Mouse (Mus musculus) kidney, adult 2 months (tissue): ENCODE results near the gene Raph1.

Experiments used
- CTCF ChIP-seq: fragments of 200-500 bp; conservative IDR thresholded peaks from 2 replicates; pipeline ENCODE4 v1.5.1; 2011; ENCODE audit warnings: low read depth, mild to moderate bottlenecking, control low read depth, low read length, moderate library complexity, mixed read lengths; ENCODE audit not compliant: insufficient read depth, insufficient read length
- POLR2A ChIP-seq: fragments of 200-500 bp; IDR thresholded peaks from one replicate; pipeline ENCODE4 v1.6.1; 2011; ENCODE audit warnings: low read depth, low read length, control low read depth

DNA sequence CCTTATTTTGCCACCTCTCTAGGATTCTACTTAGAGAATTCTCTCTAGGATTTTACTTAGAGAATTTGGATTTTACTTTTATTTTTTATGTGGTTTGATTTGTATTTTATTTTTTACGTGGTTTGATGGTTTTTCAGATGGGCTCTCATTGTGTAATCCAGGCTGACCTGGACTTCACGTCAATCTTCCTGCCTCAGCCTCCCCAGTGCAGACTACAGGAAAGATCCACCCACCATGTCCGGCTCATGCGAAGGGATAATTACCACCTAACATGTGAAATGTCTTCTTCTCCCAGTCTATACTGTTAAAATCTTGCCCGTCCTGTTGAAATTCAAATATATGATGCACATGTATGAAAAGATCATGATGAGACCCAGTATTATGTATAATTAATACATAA, 2.2 kb downstream of the Raph1 start:
- TF ChIP-seq POLR2A (no peak), CTCF (no peak)
